Mouse (Mus musculus) liver, embryonic 16.5 days (tissue): Measurements from ENCODE around the gene Acyp2. TPM values are rescaled to one million over a fixed set of nuclear protein-coding genes. Genes with fewer than 3 reads are reported as not detected.
"Not testable (repeated sequence)": the region's sequence is repeated elsewhere in the genome, so short reads cannot be mapped to it uniquely, and the experiment has no call there.

Experiments used
- ATAC-seq: fragments of 200-750 bp; cut with Nextera tagmentation; 2 replicates; pipeline ENCODE4 v1.8.0; 2017; ENCODE audit warnings: low read depth, mild to moderate bottlenecking, moderate number of reproducible peaks, moderate library complexity
- H3K27ac ChIP-seq: fragments of 300-500 bp; sonication (generic); 2 replicates; pipeline ENCODE4 v1.5.1; 2014; ENCODE audit warnings: mild to moderate bottlenecking, low read length
- H3K27me3 ChIP-seq: fragments of 300-500 bp; sonication (generic); 2 replicates; pipeline ENCODE4 v1.6.1; 2014; ENCODE audit warnings: low read depth, low read length, mixed read lengths; ENCODE audit not compliant: control insufficient read depth, insufficient read depth
- H3K36me3 ChIP-seq: fragments of 300-500 bp; sonication (generic); 2 replicates; pipeline ENCODE4 v1.6.1; 2014; ENCODE audit warnings: mild to moderate bottlenecking; ENCODE audit not compliant: control insufficient read depth, insufficient read depth
- H3K4me1 ChIP-seq: fragments of 300-500 bp; sonication (generic); 2 replicates; pipeline ENCODE4 v1.6.1; 2014; ENCODE audit warnings: low read depth, low read length, mixed read lengths; ENCODE audit not compliant: control insufficient read depth
- H3K4me2 ChIP-seq: fragments of 300-500 bp; sonication (generic); 2 replicates; pipeline ENCODE4 v1.6.1; 2014; ENCODE audit warnings: low read depth, low read length, mixed read lengths
- H3K4me3 ChIP-seq: fragments of 300-500 bp; sonication (generic); 2 replicates; pipeline ENCODE4 v1.5.1; 2014; ENCODE audit warnings: low read depth, mild to moderate bottlenecking, low read length
- H3K9ac ChIP-seq: fragments of 300-500 bp; sonication (generic); 2 replicates; pipeline ENCODE4 v1.6.1; 2014; ENCODE audit warnings: low read depth, low read length
- H3K9me3 ChIP-seq: fragments of 300-500 bp; sonication (generic); replicated peaks from 2 replicates; pipeline ENCODE4 v1.6.1; 2016; ENCODE audit warnings: low read length; ENCODE audit not compliant: control insufficient read depth
- WGBS: fragments of 180-500 bp; shearing (Covaris S2); extraction: QIAGEN DNeasy Blood & Tissue Kit; methylation state at CpG from one replicate; pipeline ENCODE4 v1.1.7; 2014; ENCODE audit not compliant: insufficient replicate concordance; 5-methylcytosine and 5-hydroxymethylcytosine counted together
- polyA plus RNA-seq: library from polyadenylated mRNA; unstranded; fragments of >200 nt; fragmentation: Nextera tagmentation; extraction: Ambion mirVana; gene quantifications from 2 replicates; pipeline ENCODE4 v1.2.1, GENCODE M21; 2015

Acyp2 gene
- polyA plus RNA-seq, 1 experiment from 2014 or later, result 2.0 TPM

DNA sequence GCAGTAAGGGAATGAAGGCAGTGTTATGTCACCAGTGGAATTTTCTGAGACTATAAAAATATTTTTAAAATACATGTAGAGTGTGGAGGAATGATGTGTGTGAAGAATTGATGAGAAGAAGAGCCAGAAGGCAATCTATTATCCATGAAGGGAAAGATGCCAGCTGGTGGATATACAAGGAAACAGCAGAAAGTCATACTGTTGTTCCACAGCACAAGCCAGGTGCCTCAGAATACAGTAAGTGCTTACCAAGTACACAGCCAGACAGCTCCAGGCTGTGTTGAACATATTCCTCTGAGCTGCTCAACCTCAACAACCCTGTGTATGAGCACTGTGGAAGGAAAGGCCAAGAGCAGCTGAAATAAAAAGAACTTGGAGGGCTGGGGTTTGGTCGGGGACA is 13.7 kb downstream of the Acyp2 start:
- Histone ChIP-seq H3K27me3 (no peaks in the 10 kb centered on the region), H3K4me2 (no peak overlapping the region), H3K9me3 (no peaks in the 10 kb centered on the region), H3K36me3 (no peaks in the 10 kb centered on the region), H3K9ac (no peak overlapping the region), H3K27ac (no peak overlapping the region), H3K4me1 (no peaks in the 10 kb centered on the region), H3K4me3 (no peak overlapping the region)
- ATAC-seq, result no peak
- 70% methylated on average over 1 of the region's 1 CpGs for WGBS

DNA sequence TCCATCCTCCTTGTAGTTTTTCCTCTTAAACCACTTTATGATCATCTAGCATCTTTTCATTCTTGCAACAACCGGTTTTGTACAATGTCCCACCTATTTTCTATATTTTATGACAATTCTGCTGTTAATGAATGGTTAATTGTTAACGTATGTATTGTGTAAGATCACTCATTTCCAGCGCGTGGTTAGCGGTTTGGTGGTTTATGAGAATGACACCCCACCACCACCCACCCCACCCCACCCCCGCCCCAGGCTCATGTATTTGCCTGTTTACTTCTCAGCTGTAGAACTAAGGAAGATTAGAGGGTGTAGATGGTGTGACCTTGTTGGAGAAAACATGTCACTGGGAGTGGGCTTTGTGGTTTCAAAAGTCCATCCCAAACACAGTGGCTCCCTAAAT is 18.9 kb downstream of the Acyp2 start:
- Histone ChIP-seq H3K27me3 (no peaks in the 10 kb centered on the region), H3K9me3 (no peaks in the 10 kb centered on the region), H3K36me3 (no peaks in the 10 kb centered on the region), H3K4me1 (no peaks in the 10 kb centered on the region), H3K4me2 (no peak overlapping the region), H3K4me3 (no peak overlapping the region), H3K9ac (no peak overlapping the region), H3K27ac (no peak overlapping the region)
- ATAC-seq, result no peak
- WGBS, result 54% methylated on average over 6 of the region's 6 CpGs

- WGBS, result 52% methylated on average over 2 of the region's 2 CpGs
- Histone ChIP-seq H3K4me1 (peaks cover 5% of the 10 kb centered on the region), H3K4me3 (no peak overlapping the region), H3K36me3 (no peaks in the 10 kb centered on the region), H3K9me3 (no peaks in the 10 kb centered on the region), H3K9ac (no peak overlapping the region), H3K27me3 (no peaks in the 10 kb centered on the region), H3K27ac (no peak overlapping the region), H3K4me2 (no peak overlapping the region)
- 0 out of 2 replicates have a peak, but pooled peaks have one; percentile 47 for ATAC-seq
Observed at GRCm38 (mm10) chr11:30623218-30623617, 26.2 kb downstream of the Acyp2 start.

- peak; percentile 77 for ATAC-seq
- not testable (repeated sequence) for H3K4me1 ChIP-seq, H3K4me2 ChIP-seq, H3K36me3 ChIP-seq, H3K9me3 ChIP-seq, H3K9ac ChIP-seq, H3K4me3 ChIP-seq, H3K27me3 ChIP-seq
- WGBS, result 25% methylated on average over 1 of the region's 1 CpGs
- H3K27ac ChIP-seq, result peak overlapping the region; percentile 45
Observed at GRCm38 (mm10) chr11:30621386-30622363, 27.7 kb downstream of the Acyp2 start.

DNA sequence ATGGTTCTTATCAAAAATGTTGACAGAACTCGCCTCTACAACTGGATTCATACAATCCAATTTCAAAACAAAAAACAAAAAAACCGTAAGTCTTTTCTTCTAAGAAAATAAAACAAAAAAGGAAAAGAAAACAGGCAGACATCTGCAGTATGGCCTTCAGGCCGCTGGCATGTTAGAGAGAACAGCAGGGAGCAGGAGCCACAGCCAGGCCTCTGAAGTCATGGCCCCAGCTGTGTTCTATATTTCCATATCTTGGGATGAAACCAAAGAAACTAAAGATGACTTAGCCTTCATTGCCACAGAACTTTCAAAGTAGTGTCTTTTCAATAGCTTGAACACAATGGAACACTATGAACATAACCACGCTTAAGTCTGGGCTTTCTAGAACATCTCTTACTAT is 31.2 kb downstream of the Acyp2 start:
- Histone ChIP-seq H3K9me3 (no peaks in the 10 kb centered on the region), H3K4me2 (no peak overlapping the region), H3K27ac (no peak overlapping the region), H3K27me3 (no peaks in the 10 kb centered on the region), H3K4me1 (peaks cover 2% of the 10 kb centered on the region), H3K36me3 (no peaks in the 10 kb centered on the region), H3K4me3 (no peak overlapping the region), H3K9ac (no peak overlapping the region)
- ATAC-seq, result no peak
- WGBS, result 72% methylated on average over 4 of the region's 4 CpGs

DNA sequence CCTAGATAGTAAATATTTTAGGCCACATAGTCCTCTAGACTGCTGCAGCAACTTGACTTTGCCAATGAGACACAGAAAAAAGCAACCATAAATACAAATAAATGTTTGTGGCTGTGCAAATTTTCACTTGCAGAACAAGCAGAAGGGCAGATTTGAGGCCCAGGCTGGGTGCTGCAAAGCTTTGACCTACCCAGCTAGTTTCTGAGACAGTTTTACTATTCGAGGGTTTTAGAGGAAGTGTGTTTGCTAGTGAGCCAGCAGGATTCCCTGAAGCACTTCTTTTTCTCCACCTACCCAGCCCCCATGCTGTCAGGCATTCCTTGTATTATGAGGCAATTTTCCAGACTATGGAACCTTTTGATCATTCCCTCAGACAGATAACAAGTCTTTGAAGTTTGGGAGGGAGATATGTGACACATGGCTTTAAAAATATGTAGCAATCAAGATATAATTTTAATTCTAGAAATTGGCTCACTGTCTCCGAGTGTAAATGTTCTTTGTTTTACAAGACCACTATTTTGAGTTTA is 31.8 kb downstream of the Acyp2 start:
- no peaks in the 10 kb centered on the region; the same call in 1 of the 2 replicates for H3K4me1 ChIP-seq
- H3K4me3 ChIP-seq, result no peak overlapping the region
- no peaks in the 10 kb centered on the region for H3K27me3 ChIP-seq
- no peak overlapping the region for H3K27ac ChIP-seq
- H3K4me2 ChIP-seq, result no peak overlapping the region
- H3K9ac ChIP-seq, result no peak overlapping the region
- no peaks in the 10 kb centered on the region for H3K36me3 ChIP-seq
- 34% methylated on average over 2 of the region's 2 CpGs for WGBS
- no peaks in the 10 kb centered on the region for H3K9me3 ChIP-seq
- no peak for ATAC-seq

DNA sequence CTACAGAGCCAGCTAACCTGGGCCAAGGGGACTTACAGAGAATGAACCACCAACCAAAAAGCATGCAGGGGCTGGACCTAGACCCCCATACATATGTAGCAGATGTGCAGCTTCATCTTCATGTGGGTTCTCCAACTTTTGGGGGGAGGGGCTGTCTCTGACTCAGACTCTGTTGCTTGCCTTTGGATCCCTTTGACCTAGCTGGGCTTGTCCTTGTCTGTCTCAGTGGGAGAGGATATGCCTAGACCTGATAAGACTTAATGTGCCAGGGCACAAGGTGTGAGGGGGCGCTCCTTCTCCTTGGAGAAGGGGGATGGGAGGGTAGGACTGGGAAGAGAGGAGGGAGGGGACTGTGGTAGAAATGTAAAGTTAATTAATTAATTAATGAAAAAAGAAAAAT is 33.4 kb downstream of the Acyp2 start:
- Histone ChIP-seq H3K27me3 (no peaks in the 10 kb centered on the region), H3K9ac (no peak overlapping the region), H3K27ac (no peak overlapping the region), H3K4me1 (no peaks in the 10 kb centered on the region; the same call in 1 of the 2 replicates), H3K4me2 (no peak overlapping the region), H3K36me3 (no peaks in the 10 kb centered on the region), H3K4me3 (no peak overlapping the region), H3K9me3 (no peaks in the 10 kb centered on the region)
- no peak for ATAC-seq
- 50% methylated on average over 1 of the region's 1 CpGs for WGBS

DNA sequence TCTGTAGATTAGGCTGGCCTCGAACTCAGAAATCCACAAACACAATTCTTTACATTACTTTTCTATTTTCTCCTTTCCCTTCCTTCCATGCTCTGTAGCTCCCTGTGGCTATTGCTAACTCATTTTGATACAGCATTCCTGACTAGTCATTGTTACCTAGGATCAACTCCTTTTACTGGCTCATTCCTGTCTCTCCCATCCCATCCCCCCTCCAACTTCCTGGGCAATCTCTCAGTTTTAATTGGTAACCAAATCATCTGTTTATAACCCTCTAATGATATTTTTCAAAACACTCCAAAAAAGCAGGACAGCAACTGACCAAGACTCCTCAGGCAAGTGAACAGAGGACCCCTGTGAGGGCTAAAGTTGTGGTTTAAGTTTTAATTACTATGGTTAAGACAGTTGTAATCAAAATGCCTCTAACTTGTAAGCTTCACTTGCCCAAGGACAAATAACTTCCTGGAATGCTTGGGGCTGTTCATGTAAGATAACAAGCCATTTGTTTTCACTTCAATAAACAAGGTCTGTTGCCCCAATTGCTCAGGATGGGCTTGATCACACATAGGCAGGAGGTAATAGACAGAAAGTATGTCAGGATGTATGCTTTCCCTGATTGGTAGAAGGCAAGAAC is 35.4 kb downstream of the Acyp2 start:
- 0 out of 2 replicates have a peak, but pooled peaks have one; percentile 32 for ATAC-seq
- Histone ChIP-seq H3K27ac (no peak overlapping the region), H3K9ac (no peak overlapping the region), H3K4me2 (no peak overlapping the region), H3K9me3 (no peaks in the 10 kb centered on the region), H3K27me3 (no peaks in the 10 kb centered on the region), H3K4me3 (no peak overlapping the region), H3K4me1 (no peaks in the 10 kb centered on the region; the same call in 1 of the 2 replicates), H3K36me3 (no peaks in the 10 kb centered on the region)
- 46% methylated on average over 1 of the region's 1 CpGs for WGBS

DNA sequence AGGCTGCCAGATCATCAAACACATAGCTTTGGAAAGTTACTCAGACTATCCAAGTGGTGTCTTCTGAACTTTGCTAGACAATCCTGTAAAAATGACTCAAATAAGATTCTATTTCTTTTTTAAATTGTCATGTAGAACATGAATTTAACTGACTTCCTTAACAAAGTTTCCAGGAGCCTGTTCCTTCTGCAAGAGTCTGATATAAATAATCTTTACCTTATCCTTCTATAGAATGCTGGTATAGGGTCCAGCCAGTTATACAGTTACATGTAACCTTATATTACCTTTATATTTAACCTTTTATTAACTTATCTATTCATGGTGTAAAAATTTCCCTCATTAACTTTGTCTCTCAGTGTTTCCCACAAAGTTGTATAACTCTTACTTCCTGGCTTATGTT is 36.7 kb downstream of the Acyp2 start:
- Histone ChIP-seq H3K27ac (no peak overlapping the region), H3K9ac (no peak overlapping the region), H3K36me3 (no peaks in the 10 kb centered on the region), H3K4me1 (no peaks in the 10 kb centered on the region; the same call in 1 of the 2 replicates), H3K4me2 (no peak overlapping the region), H3K4me3 (no peak overlapping the region), H3K27me3 (no peaks in the 10 kb centered on the region), H3K9me3 (no peaks in the 10 kb centered on the region)
- ATAC-seq, result no peak
